Mouse (Mus musculus) heart, adult 9 months (tissue): ENCODE results near the gene Rhbdd1.

Experiments used
- DNase-seq, 2 experiments: peaks; one replicate each; pipeline ENCODE4 v3.0.0; 2022; ENCODE audit warnings: low spot score in 2 of 2

Rhbdd1 gene

GRCm38 (mm10) chr1:82362165-82362564 is 45.9 kb downstream of the Rhbdd1 start:
- no peak for DNase-seq

GRCm38 (mm10) chr1:82364047-82364446 is 47.8 kb downstream of the Rhbdd1 start:
- no peak for DNase-seq

- DNase-seq: no peak
These were observed 48.2 kb downstream of the Rhbdd1 start for GRCm38 (mm10) chr1:82364468-82364867.

GRCm38 (mm10) chr1:82371636-82372428 is 55.6 kb downstream of the Rhbdd1 start:
- DNase-seq: no peak

GRCm38 (mm10) chr1:82373924-82374323 is 57.7 kb downstream of the Rhbdd1 start:
- no peak for DNase-seq

GRCm38 (mm10) chr1:82374831-82375358 is 58.6 kb downstream of the Rhbdd1 start:
- no peak for DNase-seq

- no peak for DNase-seq
These were observed 59.2 kb downstream of the Rhbdd1 start for GRCm38 (mm10) chr1:82375452-82375851.

GRCm38 (mm10) chr1:82381946-82382345 is 65.7 kb downstream of the Rhbdd1 start:
- no peak for DNase-seq

- no peak for DNase-seq
These were observed 67.9 kb downstream of the Rhbdd1 start for GRCm38 (mm10) chr1:82384106-82384505.

- DNase-seq: no peak
These were observed 68.8 kb downstream of the Rhbdd1 start for GRCm38 (mm10) chr1:82385054-82385453.

GRCm38 (mm10) chr1:82385827-82386230 is 69.6 kb downstream of the Rhbdd1 start:
- no peak for DNase-seq

GRCm38 (mm10) chr1:82386814-82387771 is 70.8 kb downstream of the Rhbdd1 start:
- DNase-seq: no peak

- no peak for DNase-seq
These were observed 73.1 kb downstream of the Rhbdd1 start for GRCm38 (mm10) chr1:82389371-82389770.

GRCm38 (mm10) chr1:82395371-82395770 is 79.1 kb downstream of the Rhbdd1 start:
- no peak for DNase-seq

- DNase-seq: no peak
These were observed 91.5 kb downstream of the Rhbdd1 start for GRCm38 (mm10) chr1:82407786-82408185.

GRCm38 (mm10) chr1:82409271-82409670 is 93.0 kb downstream of the Rhbdd1 start:
- no peak for DNase-seq

GRCm38 (mm10) chr1:82410548-82410947 is 94.3 kb downstream of the Rhbdd1 start:
- DNase-seq: no peak

- DNase-seq: no peak
These were observed 95.3 kb downstream of the Rhbdd1 start for GRCm38 (mm10) chr1:82411521-82411920.

- DNase-seq: peak in 1 of 2 experiments; percentile 3
These were observed 95.8 kb downstream of the Rhbdd1 start for GRCm38 (mm10) chr1:82412085-82412484.

GRCm38 (mm10) chr1:82414434-82415045 is 98.3 kb downstream of the Rhbdd1 start:
- DNase-seq: no peak

- DNase-seq: no peak
These were observed 99.4 kb downstream of the Rhbdd1 start for GRCm38 (mm10) chr1:82415641-82416040.

GRCm38 (mm10) chr1:82427729-82428128 is 111.5 kb downstream of the Rhbdd1 start:
- DNase-seq: no peak
